Mouse (Mus musculus) layer of hippocampus, adult 9-11 months (tissue): ENCODE data around the gene Fam131b.

Experiments
- DNase-seq: peaks from one replicate; pipeline ENCODE4 v3.0.0; 2022

Gene Fam131b

DNA sequence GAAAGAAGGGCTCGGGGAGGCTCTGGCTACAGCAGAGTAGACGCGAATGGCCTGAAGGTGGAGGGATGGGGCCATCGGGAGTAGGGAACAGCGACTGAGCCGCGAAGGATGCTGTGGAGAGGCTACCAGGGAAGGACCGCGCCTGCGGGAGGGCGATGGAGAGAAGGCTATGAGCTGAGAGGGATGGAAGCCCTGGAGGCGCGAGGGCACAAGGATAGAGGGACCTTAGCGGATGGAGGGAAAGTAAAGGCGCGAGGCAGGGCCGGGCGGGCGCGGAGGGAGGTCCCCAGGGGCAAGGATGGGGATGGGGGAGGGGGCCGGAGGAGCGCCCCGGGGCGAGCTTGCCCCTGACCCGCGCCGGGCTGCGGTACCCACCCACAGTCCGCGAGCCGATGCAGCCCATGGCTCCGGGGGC, 369 bp downstream of the Fam131b start:
- peak; percentile 38 for DNase-seq

DNA sequence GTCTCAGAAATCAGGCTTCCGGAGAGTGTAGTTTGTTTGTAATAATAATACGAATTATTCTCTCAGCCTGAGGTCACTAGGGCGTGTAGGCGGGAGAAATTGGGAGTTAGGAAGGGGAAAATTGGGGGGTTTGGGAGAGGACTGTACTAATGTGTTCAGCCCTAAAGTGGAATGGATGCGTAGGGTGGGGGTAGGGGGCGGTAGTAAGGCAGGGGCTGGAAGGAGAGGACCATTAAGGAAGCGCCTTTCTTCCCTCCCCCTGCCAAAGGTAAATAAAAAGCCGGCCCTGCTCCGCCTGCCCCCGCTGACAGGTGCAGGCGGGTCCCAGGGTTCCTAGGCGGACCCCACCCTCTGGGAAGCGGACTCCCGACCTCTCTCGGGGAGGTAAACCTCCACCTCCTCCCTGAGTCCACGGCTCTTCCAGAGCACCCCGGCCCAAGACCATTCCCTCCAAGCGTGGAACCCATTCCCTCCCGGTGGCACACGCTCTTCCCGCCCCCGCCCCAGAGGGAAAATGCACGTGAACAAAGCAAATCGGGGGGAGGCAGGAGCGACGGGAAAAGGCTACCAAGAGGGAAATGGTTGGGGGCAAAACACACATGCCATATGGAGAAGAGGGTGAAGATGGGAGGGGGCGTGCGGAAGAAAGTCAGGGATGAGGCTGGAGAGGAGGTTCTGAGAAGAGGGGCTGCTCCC, 924 bp downstream of the Fam131b start:
- no peak for DNase-seq

DNA sequence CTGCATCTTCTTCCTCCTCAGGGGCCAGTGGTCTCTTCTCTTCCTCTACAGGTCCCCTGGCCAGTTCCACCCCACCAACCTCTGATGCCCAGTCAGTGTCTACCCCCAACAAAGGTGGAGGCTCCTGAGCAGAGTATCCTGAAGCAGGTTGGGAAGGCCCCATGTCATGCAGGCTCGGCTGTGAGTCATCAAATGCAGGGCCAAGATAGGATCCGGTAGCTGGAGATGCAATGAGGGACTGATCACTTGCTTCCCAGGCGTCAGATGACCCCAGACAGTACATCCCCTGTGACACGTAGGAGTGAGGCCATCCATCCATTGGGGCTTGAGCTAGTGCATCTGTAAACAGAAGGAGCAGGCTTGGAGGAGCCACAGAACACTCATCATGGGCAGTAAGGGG, 6.2 kb downstream of the Fam131b start:
- no peak for DNase-seq

DNA sequence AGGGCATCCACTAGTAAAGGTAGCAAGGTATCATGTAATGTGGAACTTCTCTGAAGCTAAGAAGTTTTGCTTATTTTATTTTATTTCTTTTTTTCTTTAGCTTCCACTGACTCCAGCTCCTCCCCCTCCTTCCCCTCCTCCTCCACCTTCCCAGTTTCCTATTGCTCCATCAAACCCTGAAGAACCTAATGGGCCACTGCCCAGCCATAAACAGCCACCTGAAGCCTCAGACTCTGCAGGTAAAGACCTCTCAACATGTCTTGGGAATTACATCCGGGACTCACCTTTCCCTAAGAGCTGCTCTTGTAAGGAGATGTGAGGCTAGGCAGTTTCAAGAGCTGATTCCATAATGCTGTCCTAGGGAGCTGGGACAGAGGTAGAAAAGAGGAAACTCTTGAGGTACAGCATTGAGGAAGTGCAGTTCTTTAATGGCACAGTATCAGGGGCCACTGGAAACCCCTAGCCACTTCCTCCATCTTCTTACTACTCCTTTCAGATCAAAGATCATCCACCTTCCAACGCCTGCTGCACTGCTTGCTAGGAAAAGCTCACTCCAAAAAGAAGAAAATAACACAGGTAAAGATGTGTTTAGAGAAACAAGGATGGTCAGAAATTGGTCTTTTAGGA, 13.9 kb downstream of the Fam131b start:
- DNase-seq = no peak

DNA sequence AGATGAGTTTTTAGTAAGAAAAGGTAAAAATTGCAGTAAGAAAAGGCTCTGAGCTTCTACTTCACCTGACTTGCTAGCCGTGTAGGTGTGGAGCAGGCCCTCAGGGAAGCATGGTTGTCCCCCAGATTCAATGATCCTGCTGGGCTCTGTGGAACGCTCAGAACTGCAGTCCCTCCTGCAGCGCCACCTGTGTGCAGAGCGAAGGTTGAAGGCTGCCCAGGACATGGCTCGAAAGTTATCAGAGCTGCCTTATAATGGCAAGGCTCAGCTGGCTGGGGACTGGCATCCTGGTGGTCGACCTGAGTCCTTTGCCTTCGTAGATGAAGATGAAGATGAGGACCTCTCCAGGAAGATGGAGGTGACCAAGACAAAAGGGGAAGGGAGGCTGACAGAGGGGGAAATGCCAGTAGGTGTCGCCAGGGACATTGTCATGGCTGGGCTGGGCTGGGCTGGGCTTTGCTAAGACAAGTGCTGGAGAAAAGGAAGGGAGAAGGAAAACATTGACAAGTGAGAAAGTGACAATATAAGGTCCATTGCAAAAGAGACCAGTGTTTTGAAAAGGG, 14.5 kb downstream of the Fam131b start:
- DNase-seq = no peak

DNA sequence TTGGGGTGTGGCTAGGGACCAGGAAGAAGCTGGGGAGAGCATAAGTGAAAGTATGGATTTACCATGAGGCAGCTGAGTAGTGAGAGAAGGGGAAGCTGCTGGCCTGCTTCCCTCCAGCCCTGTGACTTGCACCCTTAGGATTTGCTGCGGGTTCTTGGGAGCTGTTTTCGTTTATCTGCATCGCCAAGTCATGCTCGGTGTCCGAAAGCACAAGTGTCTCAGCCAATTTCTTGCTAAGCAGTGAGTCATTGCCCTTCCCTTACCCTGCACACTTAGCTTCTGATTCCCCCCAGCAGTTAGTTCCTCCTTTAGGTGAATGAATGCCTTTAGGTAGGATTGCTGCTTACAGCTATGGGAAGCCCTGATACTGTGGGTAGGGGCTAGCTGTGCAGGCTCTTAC, 25.1 kb downstream of the Fam131b start:
- no peak for DNase-seq

DNA sequence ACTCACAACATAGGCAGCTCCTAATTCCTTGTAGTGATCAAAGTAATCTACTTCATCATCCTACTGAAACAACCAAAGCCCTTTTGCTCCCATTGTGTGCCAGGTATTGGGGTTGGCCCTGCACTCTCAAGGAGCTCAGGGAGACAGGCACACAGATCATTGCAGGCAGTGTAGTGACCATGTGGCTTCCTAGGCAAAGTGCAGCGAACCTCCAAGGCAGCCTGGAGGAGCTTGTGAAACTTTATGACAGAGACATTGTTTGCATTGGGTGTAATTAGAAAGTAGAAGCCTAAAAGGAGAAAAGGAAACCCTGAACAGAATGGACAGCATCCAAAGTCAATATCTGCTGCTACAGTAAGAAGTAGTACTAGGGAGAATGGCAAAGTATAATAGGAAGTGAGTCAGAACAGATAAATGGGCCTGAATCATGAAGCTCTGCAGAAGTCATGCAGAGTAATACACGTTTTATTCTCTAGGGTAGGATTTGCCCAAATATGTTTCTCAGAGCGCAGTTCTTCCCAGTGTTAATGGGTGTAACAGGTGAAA, 28.8 kb downstream of the Fam131b start:
- no peak for DNase-seq

DNA sequence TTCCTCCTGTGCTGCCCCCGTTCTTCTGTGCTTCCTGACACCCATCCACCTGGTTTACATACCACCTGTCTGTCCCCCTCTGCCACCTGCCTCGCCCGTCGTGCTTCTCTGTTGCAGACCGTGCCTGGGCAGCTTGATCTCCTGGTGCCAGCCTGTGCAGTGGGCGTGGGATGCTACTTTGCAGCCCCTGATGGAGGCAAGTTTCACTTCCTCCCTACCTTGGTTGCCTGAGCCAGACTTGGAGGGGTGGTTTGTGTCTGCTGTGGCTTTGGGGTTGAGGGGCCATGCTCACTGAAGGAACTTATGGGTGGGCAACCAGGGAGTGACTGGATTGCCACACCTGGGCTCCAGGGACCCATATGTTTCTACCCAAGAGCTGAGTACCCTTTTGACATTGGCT, 31.1 kb downstream of the Fam131b start:
- DNase-seq = no peak

DNA sequence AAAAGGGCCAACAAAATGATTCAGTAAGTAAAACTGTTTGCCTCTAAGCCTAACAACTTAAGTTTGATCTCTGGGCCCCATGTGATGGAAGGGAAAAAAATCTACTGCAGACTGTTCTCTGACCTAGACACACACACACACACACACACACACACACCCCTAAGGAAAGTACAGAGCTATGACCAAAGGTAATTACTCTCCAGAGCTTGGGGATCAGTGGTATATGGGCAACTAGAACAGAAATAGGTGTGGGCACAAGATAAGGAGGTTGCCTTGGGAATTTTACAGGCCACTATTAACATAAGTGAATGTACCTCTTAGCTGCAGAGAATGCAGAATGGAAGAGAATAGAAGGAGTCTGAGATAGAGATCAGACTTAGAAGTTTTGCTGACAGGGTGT, 36.9 kb downstream of the Fam131b start:
- no peak for DNase-seq

DNA sequence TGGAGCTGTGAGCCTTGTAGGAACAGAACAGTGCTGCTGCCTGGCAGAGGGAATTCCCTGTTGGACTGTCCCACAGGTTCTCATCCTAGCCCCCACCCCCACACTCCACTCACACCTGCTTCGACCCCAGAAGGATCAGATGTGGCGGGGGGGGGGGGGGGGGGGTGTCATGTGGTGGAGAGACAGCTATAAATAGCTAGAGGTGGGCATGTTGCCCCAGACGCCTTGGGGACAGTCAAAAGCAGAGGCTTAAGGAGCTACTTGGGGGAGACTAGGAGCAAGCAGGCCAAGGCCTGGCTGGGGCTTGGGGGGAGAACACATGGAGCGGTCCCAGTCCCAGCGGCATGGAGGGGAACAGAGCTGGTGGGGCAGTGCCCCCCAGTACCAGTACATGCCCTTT, 38.0 kb downstream of the Fam131b start, which contains the start of gene Clcn1:
Gene Clcn1 (plus strand): TSS at position 238 of the 400 bp plus-strand sequence.
- DNase-seq = no peak

DNA sequence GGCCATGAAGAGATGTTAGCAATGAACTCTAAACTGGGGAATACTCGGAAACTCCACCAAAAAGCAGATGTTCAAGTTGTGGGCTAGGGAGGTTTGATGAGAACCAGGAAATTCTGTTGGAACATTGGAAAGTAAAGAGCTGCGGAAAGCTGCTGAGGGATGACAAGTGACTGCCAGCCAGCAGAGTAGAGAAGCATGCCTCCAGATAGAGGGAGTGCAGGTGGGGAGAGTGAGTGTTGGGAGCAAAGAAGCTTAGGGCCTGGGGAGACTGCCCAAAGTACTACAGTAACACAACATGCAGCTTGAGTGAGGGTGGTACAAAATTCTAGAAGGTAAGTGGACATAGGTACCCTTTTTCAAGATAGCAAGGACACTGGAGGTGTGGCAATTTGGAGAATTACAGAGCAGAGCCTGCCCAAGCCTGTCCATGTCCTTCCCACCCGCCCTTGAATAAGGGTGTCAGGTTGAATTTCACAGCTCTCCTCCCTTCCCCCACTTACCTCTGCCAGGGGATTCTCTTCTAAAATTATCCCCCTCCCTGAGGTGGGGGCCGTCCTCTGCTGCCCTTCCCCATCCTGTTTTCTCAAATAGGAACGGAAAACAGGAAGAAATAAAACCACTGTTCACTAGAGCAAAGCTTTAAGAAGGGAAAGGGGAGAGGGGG, 41.4 kb downstream of the Fam131b start:
- DNase-seq = no peak

DNA sequence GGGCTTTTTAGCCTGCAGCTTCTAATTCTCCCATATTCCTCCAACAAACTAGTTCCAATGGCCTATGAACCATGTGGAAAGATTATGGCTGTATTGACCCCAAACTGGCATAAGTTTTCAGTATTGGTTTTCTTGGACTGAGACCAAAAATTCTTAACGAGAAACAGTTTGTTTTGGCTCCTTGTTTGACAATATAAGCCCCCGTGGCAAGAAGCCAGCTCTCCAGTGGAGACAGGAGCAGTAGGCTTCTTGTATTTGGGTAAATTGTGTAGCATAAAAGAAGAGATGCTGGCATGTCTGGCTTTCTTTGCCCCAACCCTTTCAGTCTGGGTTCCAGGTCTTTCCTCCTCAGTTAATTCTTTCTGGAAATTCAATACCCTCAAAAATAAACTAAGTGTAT, 48.3 kb downstream of the Fam131b start:
- DNase-seq = no peak

DNA sequence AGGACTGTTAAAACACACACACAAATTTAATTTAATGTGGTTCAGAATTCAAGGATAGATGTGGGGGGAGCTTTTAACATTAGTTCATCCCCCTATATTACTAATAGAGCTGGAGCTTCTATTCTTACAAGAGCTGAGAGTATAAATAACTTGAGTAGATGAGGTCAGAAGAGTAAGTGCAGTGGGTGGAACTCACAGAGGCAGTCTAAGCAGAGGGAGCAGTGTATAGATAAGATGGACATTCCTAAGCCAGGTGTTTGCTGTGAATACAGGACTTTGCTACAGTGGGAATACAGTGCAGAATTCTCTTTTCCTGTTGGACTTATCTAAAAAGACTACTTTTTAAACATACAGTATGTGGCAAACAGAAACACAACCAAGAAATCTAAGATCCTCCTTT, 53.6 kb downstream of the Fam131b start:
- DNase-seq = no peak

DNA sequence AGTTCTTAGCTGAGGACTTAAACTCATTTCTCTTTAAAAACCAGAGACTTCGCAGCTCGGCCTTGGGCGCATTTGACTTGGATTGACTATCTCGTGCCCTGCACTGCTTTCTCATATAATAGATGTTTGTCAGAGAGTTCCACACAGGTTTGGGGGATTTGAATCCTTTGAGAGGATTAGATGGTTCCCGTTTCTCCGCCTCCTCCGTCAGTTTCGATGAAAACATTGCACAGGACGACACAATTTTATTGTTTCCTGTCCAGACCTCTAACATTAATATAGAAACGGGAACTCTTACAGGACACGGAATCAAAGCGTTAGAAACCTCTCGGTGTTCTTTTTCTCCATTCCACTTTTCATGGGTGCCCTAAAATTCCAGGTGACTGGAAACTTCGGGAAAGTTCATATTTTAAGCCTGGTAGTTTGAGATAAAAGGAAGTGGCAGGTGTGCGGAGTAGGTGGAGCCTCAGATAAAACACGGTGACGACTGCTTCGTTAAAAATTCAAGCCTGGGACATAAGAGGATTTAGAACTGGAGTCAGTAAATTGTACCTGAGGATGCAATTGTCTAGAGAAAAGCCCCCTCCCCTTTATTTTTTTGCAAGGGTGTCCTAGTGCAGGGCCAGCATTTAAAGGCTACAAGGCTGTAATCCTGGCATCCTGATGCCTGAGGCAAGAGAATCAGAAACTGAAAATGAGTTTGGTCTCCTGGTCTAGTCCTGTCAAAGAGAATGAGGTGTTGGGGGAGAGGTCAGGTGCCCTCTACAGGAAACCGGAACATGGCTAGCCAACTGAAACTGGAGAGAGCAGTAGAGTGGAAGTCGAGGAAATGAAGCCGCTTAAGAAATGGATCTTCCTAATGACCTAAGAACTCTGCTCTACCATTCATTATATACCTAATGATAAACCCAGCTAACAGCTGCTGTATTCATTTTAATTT, 58.8 kb downstream of the Fam131b start:
- no peak for DNase-seq
